Mouse (Mus musculus) testis, adult 2 months (tissue): ENCODE measurements around the gene 4933425L06Rik.

Experiments
- CTCF ChIP-seq: fragments of 200-500 bp; IDR thresholded peaks from 2 replicates; pipeline ENCODE4 v1.5.1; 2012; ENCODE audit warnings: low read depth, mild to moderate bottlenecking, inconsistent platforms, low read length, moderate library complexity; ENCODE audit not compliant: control insufficient read depth, insufficient read depth, insufficient replicate concordance
- POLR2A ChIP-seq: fragments of 200-500 bp; IDR thresholded peaks from 2 replicates; pipeline ENCODE4 v1.6.1; 2012; ENCODE audit warnings: low read depth, mild to moderate bottlenecking, inconsistent platforms, low read length, moderate library complexity; ENCODE audit not compliant: control insufficient read depth

DNA sequence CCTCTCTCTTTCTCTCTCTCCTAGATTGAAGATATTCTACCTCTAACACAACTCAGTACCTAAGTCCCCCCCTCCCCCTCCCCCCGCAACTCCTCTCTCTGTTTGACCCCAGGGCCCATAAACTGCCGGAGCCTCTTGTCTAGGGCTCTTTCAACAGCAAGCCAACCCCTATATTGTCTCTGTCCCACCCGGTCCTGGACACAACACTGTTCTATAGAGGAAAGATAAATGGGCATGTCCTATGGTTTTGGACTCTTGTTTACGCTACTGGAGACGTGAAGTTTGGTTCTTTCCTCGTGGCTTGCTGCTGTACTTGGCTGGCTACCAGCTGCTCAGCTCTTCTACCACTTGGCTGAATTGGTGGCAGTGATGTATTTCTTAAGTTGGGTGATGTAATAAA, 83.5 kb downstream of the 4933425L06Rik start:
- no peak for TF ChIP-seq CTCF
- TF ChIP-seq POLR2A: no peak
